In genomic region chr13:23425505-23425904, GRCm38 (mm10) we compare ENCODE assay signal across 8 mouse cellular contexts. TPM values are rescaled to one million over a fixed set of nuclear protein-coding genes. Genes with fewer than 3 reads are reported as not detected.
DNase-seq lines count a peak whose midpoint lies in the region; ATAC-seq and TF ChIP-seq lines count a peak whose summit lies in the region.

No protein-coding gene starts in this region.

- H3K36me3 ChIP-seq in intestine, embryonic 14.5 days (ENCODE audit: control insufficient read depth, insufficient read depth, low read length), result peaks cover 19% of the 10 kb centered on the region
- peaks cover 20% of the 10 kb centered on the region for H3K36me3 ChIP-seq in limb, embryonic 13.5 days

- no peaks in the 10 kb centered on the region for H3K27me3 ChIP-seq in intestine, embryonic 14.5 days (replicated peaks; ENCODE audit: control insufficient read depth, insufficient read depth, low read length)
- H3K27me3 ChIP-seq in limb, embryonic 13.5 days, result no peaks in the 10 kb centered on the region

- peak overlapping the region; percentile 73 for H3K4me2 ChIP-seq in intestine, embryonic 14.5 days (ENCODE audit: low read length)
- peak overlapping the region; percentile 76 for H3K4me2 ChIP-seq in limb, embryonic 13.5 days (replicated peaks)

- H3K27ac ChIP-seq in embryonic fibroblast, embryonic 13.5 days (ENCODE audit: insufficient read depth, low read length), result peak overlapping the region; percentile 35; the same call in 1 of the 2 replicates
- no peak overlapping the region for H3K27ac ChIP-seq in intestine, embryonic 14.5 days (ENCODE audit: low read depth)
- H3K27ac ChIP-seq in limb, embryonic 13.5 days, result no peak overlapping the region

- 0 out of 2 replicates have a peak, but pooled peaks have one; percentile 24 for TF ChIP-seq POLR2A in embryonic fibroblast, embryonic 13.5 days (IDR thresholded peaks at IDR 0.05; ENCODE audit: low read depth, low read length)

- 11% methylated on average over 9 of the region's 9 CpGs for WGBS in intestine, embryonic 14.5 days
- 5% methylated on average over 9 of the region's 9 CpGs for WGBS in limb, embryonic 13.5 days

- H3K4me3 ChIP-seq in embryonic fibroblast, embryonic 13.5 days (ENCODE audit: insufficient read depth, low read length), result peak overlapping the region; percentile 28
- H3K4me3 ChIP-seq in intestine, embryonic 14.5 days (ENCODE audit: low read depth, low read length), result no peak overlapping the region
- no peak overlapping the region for H3K4me3 ChIP-seq in limb, embryonic 13.5 days

- no peak overlapping the region for H3K9ac ChIP-seq in intestine, embryonic 14.5 days (ENCODE audit: low read length)
- H3K9ac ChIP-seq in limb, embryonic 13.5 days, result no peak overlapping the region

- H3K4me1 ChIP-seq in embryonic fibroblast, embryonic 13.5 days (ENCODE audit: control insufficient read depth, insufficient read depth, low read length), result peaks cover 2% of the 10 kb centered on the region; the same call in 1 of the 2 replicates
- H3K4me1 ChIP-seq in intestine, embryonic 14.5 days (replicated peaks; ENCODE audit: control insufficient read depth, insufficient read depth, low read length), result peaks cover 23% of the 10 kb centered on the region; the same call in 1 of the 2 replicates
- H3K4me1 ChIP-seq in limb, embryonic 13.5 days, result peaks cover 16% of the 10 kb centered on the region

- no peak for TF ChIP-seq CTCF in embryonic fibroblast, embryonic 13.5 days (IDR thresholded peaks at IDR 0.05; ENCODE audit: borderline replicate concordance, insufficient read depth, low read length)

- no peaks in the 10 kb centered on the region for H3K9me3 ChIP-seq in intestine, embryonic 14.5 days (ENCODE audit: control insufficient read depth, low read length)
- no peaks in the 10 kb centered on the region for H3K9me3 ChIP-seq in limb, embryonic 13.5 days

- peak; percentile 74 to 78 for DNase-seq in left cerebral cortex, adult 18-20 months (ENCODE audit: low spot score in 2 of 2)
- DNase-seq in left cerebral cortex, adult 11 months (ENCODE audit: low spot score), result no peak
- DNase-seq in adrenal gland, adult 8-10 months, result peak; percentile 47
- DNase-seq in intestine, embryonic 14.5 days (ENCODE audit: low spot score), result peak; percentile 81
- peak; percentile 56 to 65 for DNase-seq in natural killer cell, adult 2 months (ENCODE audit: low spot score in 2 of 2)

- ATAC-seq in intestine, embryonic 14.5 days (replicated peaks; ENCODE audit: low FRiP score, low TSS enrichment, low read depth), result no peak
- no peak for ATAC-seq in limb, embryonic 13.5 days (ENCODE audit: low FRiP score, low read depth)
- ATAC-seq in erythroid progenitor cell, adult 5-6 weeks (replicated peaks; ENCODE audit: low FRiP score, poor library complexity, severe bottlenecking), result no peak

RNA-seq across cellular contexts. Expression of gene Abt1, which starts 1.8 kb away (rescaled TPM):
- 1 to 10 TPM; 9.0 to 9.5 TPM for total RNA-seq in left cerebral cortex, adult 18-20 months (2021)
- 1 to 10 TPM; 6.5 to 7.8 (median 7.1) TPM for total RNA-seq in adrenal gland, adult 8-10 months (2022)
- polyA plus RNA-seq in embryonic fibroblast, embryonic 13.5 days (2011; ENCODE audit: insufficient read length, low read depth, missing spikeins), result 4.2 and 4.7 TPM in 2 replicates
- 11.9 and 13.8 TPM in 2 replicates for polyA plus RNA-seq in intestine, embryonic 14.5 days (2014; fragmentation: Nextera tagmentation; extraction: Ambion mirVana)
- 13.4 and 14.8 TPM in 2 replicates for polyA plus RNA-seq in limb, embryonic 13.5 days (2015; fragmentation: Nextera tagmentation; extraction: Ambion mirVana)
- total RNA-seq in erythroid progenitor cell, adult 5-6 weeks (2015; ENCODE audit: low replicate concordance), result 1.1 and 2.1 TPM in 2 replicates
- 1.3 and 1.6 TPM in 2 replicates for total RNA-seq in erythroid progenitor cell, adult 5-6 weeks (2017; ENCODE audit: low replicate concordance)

RNA-seq across cellular contexts. Expression of gene Btn1a1, which starts 40.2 kb away (rescaled TPM):
- not detected for total RNA-seq in left cerebral cortex, adult 18-20 months (2021)
- not detected for total RNA-seq in adrenal gland, adult 8-10 months (2022)
- polyA plus RNA-seq in embryonic fibroblast, embryonic 13.5 days (2011; ENCODE audit: insufficient read length, low read depth, missing spikeins), result not detected in 2 replicates
- 0.05 and 0.11 TPM in 2 replicates for polyA plus RNA-seq in intestine, embryonic 14.5 days (2014; fragmentation: Nextera tagmentation; extraction: Ambion mirVana)
- 0.19 and 0.45 TPM in 2 replicates for polyA plus RNA-seq in limb, embryonic 13.5 days (2015; fragmentation: Nextera tagmentation; extraction: Ambion mirVana)
- total RNA-seq in erythroid progenitor cell, adult 5-6 weeks (2015; ENCODE audit: low replicate concordance), result 1.4 and 4.2 TPM in 2 replicates
- total RNA-seq in erythroid progenitor cell, adult 5-6 weeks (2017; ENCODE audit: low replicate concordance), result 0.90 and 1.4 TPM in 2 replicates

RNA-seq across cellular contexts. Expression of gene Zfp322a, which starts 56.5 kb away (rescaled TPM):
- total RNA-seq in left cerebral cortex, adult 18-20 months (2021), result 10 to 100 TPM; 29.5 to 31.7 TPM
- total RNA-seq in adrenal gland, adult 8-10 months (2022), result 10 to 100 TPM; 20.0 to 26.5 (median 23.6) TPM
- polyA plus RNA-seq in embryonic fibroblast, embryonic 13.5 days (2011; ENCODE audit: insufficient read length, low read depth, missing spikeins), result 24.1 and 25.7 TPM in 2 replicates
- 39.5 and 49.8 TPM in 2 replicates for polyA plus RNA-seq in intestine, embryonic 14.5 days (2014; fragmentation: Nextera tagmentation; extraction: Ambion mirVana)
- polyA plus RNA-seq in limb, embryonic 13.5 days (2015; fragmentation: Nextera tagmentation; extraction: Ambion mirVana), result 65.0 and 70.3 TPM in 2 replicates
- total RNA-seq in erythroid progenitor cell, adult 5-6 weeks (2015; ENCODE audit: low replicate concordance), result 4.3 and 15.1 TPM in 2 replicates
- total RNA-seq in erythroid progenitor cell, adult 5-6 weeks (2017; ENCODE audit: low replicate concordance), result 18.7 and 48.1 TPM in 2 replicates
